Mouse (Mus musculus): ENCODE data around the gene D2hgdh. TPM values are rescaled to one million over a fixed set of nuclear protein-coding genes. Genes with fewer than 3 reads are reported as not detected.

Gene D2hgdh
- 6.2 TPM for polyA plus RNA-seq (2014; fragmentation: Illumina TruSeq; extraction: RNeasy Lipid Tissue Mini Kit (QIAGEN cat#74804); ENCODE audit: insufficient read depth, low read depth, low replicate concordance)

DNA sequence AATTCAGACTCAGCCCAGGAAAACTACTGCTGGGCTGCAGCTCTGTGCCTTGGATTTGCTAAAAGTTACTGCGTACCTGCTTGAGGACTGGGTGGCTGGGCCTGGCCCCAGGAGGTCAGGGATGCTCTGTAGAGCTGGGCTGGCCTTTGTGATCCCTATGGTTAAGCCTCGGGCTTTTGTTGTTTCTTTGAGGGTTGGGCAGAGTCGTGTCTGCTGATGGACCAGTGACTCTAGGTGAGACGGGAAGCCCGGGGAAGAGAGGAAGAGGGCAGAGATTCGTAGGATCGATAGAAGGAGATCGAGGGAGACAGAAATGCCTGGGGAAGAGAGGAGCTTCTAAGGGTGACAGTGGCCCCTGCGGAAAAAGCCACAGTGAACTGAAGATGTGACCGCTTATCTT is at the start of gene D2hgdh:
TSS of gene D2hgdh (plus strand) at position 301 of the 400 bp plus-strand sequence.

DNA sequence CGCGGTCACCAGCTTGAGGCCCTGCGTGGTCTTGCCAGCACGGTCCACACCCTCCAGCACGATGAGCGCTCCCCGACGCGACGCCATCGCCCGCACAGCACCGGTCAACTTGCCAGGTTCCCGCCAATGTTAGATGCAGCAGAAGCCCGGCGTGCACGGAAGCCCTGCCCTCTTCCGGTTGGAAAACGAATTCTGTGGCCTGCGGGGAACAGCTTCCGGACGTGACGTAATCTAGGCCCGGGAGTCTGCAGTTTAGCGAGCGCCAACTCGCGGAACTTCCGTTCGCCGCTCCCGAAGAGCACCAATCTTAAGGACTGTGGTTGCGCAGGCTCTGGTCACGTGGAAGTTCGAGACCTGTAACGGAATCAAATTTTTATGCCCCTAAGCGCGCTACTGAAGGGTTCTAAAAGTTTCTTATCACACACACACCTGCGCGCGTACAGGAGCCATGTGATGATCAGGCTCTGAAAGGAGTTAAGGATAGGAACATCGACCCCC is 22.9 kb upstream of the D2hgdh start, which contains the start of gene Dtymk:
TSS of gene Dtymk (minus strand) at position 194 of the 498 bp plus-strand sequence.

DNA sequence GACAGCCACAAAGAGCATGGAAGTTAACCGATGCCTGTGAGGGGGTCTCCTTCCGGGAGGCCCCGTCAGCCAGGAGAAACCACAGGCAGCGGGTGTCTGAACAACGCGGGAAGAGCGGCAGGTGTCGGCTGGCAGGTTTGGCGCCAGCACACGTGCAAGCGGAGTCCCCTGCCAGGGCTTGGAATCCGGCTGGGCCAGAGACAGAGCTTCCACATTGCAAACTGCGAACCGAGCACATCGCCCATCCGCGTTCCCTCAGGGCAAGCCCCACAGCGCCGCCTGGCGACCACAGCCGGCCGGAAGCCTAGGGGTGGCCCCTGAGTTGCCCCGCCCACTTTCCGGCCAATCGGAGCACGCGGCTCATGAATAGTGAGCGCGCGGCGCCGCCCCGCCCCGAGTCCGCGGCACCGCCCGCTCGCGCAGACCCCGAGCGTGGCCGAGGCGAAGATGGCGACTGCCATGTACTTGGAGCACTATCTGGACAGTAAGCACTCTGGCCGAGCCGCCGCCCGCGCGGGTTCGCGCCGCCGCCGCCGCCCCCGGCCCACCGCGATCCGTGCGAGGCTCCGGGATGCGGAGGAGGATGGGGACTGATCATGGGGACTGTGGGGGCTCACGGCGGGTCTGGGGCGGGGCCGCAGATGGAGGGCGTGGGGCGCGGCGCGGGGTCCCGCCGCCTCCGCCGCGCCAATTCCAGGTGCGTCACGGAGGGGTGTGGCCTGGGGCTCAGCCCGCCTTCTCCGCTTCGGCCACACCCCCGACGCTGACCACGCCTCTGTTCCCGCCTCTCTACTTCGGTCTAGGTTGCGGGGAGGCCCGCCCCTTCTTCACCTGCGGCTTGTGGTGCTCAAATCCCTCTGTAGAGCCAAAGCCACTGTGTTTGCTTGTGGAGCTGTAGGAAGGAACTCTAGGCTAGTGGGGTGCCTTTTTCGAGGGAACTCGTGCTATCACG is 20.9 kb upstream of the D2hgdh start, which contains the start of gene Ing5:
TSS of gene Ing5 (plus strand) at position 410 of the 952 bp plus-strand sequence.

DNA sequence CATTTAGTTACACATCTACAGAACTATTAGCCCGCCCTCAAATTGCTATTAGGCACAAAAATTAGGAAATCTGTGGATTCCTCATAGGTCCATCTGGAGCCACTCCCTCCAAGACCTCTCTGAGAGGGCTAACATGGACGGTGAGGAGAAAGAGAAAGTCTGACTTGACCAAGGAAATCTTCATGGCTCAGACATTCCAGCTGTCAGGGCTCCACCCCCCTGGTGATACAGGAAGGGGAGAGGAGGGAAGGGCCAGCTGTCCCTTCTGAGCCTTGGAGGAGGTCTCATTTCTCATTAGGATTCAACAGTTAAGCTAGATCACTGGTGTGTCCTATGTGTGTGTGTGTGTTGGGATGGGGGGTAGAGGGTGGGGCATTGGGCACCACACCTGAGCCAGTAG is 36.3 kb downstream of the D2hgdh start, which contains the start of gene Gal3st2:
TSS of gene Gal3st2 (plus strand) at position 259 of the 400 bp plus-strand sequence.

Other genes with a start within 250 kb of the D2hgdh start
- 81.2 TPM for gene Stk25, start 166.2 kb upstream of the D2hgdh start, polyA plus RNA-seq (2014; fragmentation: Illumina TruSeq; extraction: RNeasy Lipid Tissue Mini Kit (QIAGEN cat#74804); ENCODE audit: insufficient read depth, low read depth, low replicate concordance)
- gene Bok, start 139.2 kb upstream of the D2hgdh start, polyA plus RNA-seq (2014; fragmentation: Illumina TruSeq; extraction: RNeasy Lipid Tissue Mini Kit (QIAGEN cat#74804); ENCODE audit: insufficient read depth, low read depth, low replicate concordance): 16.7 TPM
- 24.6 TPM for gene Atg4b, start 73.4 kb upstream of the D2hgdh start, polyA plus RNA-seq (2014; fragmentation: Illumina TruSeq; extraction: RNeasy Lipid Tissue Mini Kit (QIAGEN cat#74804); ENCODE audit: insufficient read depth, low read depth, low replicate concordance)
- 28.8 TPM for gene Thap4, start 70.0 kb upstream of the D2hgdh start, polyA plus RNA-seq (2014; fragmentation: Illumina TruSeq; extraction: RNeasy Lipid Tissue Mini Kit (QIAGEN cat#74804); ENCODE audit: insufficient read depth, low read depth, low replicate concordance)
- gene Dtymk, start 23.0 kb upstream of the D2hgdh start, polyA plus RNA-seq (2014; fragmentation: Illumina TruSeq; extraction: RNeasy Lipid Tissue Mini Kit (QIAGEN cat#74804); ENCODE audit: insufficient read depth, low read depth, low replicate concordance): 39.8 TPM
- gene Ing5, start 20.9 kb upstream of the D2hgdh start, polyA plus RNA-seq (2014; fragmentation: Illumina TruSeq; extraction: RNeasy Lipid Tissue Mini Kit (QIAGEN cat#74804); ENCODE audit: insufficient read depth, low read depth, low replicate concordance): 8.5 TPM
- gene Gal3st2, start 36.4 kb downstream of the D2hgdh start, polyA plus RNA-seq (2014; fragmentation: Illumina TruSeq; extraction: RNeasy Lipid Tissue Mini Kit (QIAGEN cat#74804); ENCODE audit: insufficient read depth, low read depth, low replicate concordance): 0.46 TPM
- gene Gal3st2b, start 93.4 kb downstream of the D2hgdh start, polyA plus RNA-seq (2014; fragmentation: Illumina TruSeq; extraction: RNeasy Lipid Tissue Mini Kit (QIAGEN cat#74804); ENCODE audit: insufficient read depth, low read depth, low replicate concordance): not detected
- gene Gal3st2c, start 165.6 kb downstream of the D2hgdh start, polyA plus RNA-seq (2014; fragmentation: Illumina TruSeq; extraction: RNeasy Lipid Tissue Mini Kit (QIAGEN cat#74804); ENCODE audit: insufficient read depth, low read depth, low replicate concordance): not detected
- not detected for gene Neu4, start 195.5 kb downstream of the D2hgdh start, polyA plus RNA-seq (2014; fragmentation: Illumina TruSeq; extraction: RNeasy Lipid Tissue Mini Kit (QIAGEN cat#74804); ENCODE audit: insufficient read depth, low read depth, low replicate concordance)
- 0.20 TPM for gene Pdcd1, start 227.6 kb downstream of the D2hgdh start, polyA plus RNA-seq (2014; fragmentation: Illumina TruSeq; extraction: RNeasy Lipid Tissue Mini Kit (QIAGEN cat#74804); ENCODE audit: insufficient read depth, low read depth, low replicate concordance)

All from lung, adult 10 weeks (tissue).